Mouse (Mus musculus): ENCODE results near the gene Synpo2. TPM values are rescaled to one million over a fixed set of nuclear protein-coding genes. Genes with fewer than 3 reads are reported as not detected.

Synpo2 gene
- polyA plus RNA-seq (2012; rRNA removed), result 0.63 and 1.3 TPM in 2 replicates

GRCm38 (mm10) chr3:123235921-123236320 lies at the start of gene Synpo2:
TSS of gene Synpo2 (minus strand) at chr3:123236149.
- TF ChIP-seq POLR2A (IDR thresholded peaks at IDR 0.05; ENCODE audit: borderline replicate concordance, extremely low read depth, insufficient read depth, insufficient read length, poor library complexity, severe bottlenecking) (no peak), CTCF (IDR thresholded peaks at IDR 0.05; ENCODE audit: borderline replicate concordance, extremely low read depth, insufficient read depth, insufficient read length) (no peak)
- DNase-seq (ENCODE audit: low read depth), result peak; percentile 82

DNA sequence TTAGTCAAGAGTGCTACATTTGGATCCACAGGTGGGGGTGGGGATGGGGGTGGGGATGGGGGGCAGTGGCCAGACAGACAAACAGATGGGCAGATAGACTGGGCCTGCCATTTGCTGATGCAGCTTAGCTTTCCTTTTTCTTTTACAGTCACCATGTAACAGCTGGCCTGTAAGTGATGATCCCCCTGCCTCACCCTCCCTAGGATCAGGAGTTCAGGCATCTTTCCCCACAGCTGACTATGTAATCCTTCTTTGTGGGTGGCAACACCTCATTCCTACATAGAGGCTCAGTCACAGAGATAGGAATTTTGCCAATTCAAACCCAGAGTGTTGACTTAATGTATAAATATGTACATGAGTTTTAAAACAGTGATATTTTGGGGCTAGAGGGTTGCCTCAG lies 49.7 kb upstream of the Synpo2 start:
- no peak for DNase-seq (ENCODE audit: low read depth)
- TF ChIP-seq CTCF (IDR thresholded peaks at IDR 0.05; ENCODE audit: borderline replicate concordance, extremely low read depth, insufficient read depth, insufficient read length), result no peak
- no peak for TF ChIP-seq POLR2A (IDR thresholded peaks at IDR 0.05; ENCODE audit: borderline replicate concordance, extremely low read depth, insufficient read depth, insufficient read length, poor library complexity, severe bottlenecking)

DNA sequence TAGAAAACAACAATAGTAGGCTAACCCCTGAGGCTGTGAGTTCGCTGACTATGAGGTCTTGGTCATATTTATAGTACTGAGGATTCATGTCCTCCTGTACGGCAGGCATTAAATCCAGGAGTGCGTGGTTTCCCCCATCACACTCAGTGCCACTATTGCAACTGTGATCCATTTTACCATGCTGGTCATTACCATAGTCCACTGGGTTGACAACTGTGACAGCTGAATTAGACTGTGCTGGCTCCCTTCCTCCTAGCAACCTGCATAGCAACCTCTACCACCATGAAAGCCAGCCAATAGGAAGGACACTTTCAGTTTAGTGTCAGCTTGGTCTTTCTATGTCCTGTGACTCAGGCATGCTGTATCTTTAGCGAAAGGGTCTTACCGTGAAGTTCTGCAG lies 48.3 kb upstream of the Synpo2 start:
- no peak for DNase-seq (ENCODE audit: low read depth)
- TF ChIP-seq CTCF (IDR thresholded peaks at IDR 0.05; ENCODE audit: borderline replicate concordance, extremely low read depth, insufficient read depth, insufficient read length), result no peak
- no peak for TF ChIP-seq POLR2A (IDR thresholded peaks at IDR 0.05; ENCODE audit: borderline replicate concordance, extremely low read depth, insufficient read depth, insufficient read length, poor library complexity, severe bottlenecking)

GRCm38 (mm10) chr3:123282866-123283615 lies 47.1 kb upstream of the Synpo2 start:
- TF ChIP-seq POLR2A (IDR thresholded peaks at IDR 0.05; ENCODE audit: borderline replicate concordance, extremely low read depth, insufficient read depth, insufficient read length, poor library complexity, severe bottlenecking) (no peak), CTCF (IDR thresholded peaks at IDR 0.05; ENCODE audit: borderline replicate concordance, extremely low read depth, insufficient read depth, insufficient read length) (no peak)

DNA sequence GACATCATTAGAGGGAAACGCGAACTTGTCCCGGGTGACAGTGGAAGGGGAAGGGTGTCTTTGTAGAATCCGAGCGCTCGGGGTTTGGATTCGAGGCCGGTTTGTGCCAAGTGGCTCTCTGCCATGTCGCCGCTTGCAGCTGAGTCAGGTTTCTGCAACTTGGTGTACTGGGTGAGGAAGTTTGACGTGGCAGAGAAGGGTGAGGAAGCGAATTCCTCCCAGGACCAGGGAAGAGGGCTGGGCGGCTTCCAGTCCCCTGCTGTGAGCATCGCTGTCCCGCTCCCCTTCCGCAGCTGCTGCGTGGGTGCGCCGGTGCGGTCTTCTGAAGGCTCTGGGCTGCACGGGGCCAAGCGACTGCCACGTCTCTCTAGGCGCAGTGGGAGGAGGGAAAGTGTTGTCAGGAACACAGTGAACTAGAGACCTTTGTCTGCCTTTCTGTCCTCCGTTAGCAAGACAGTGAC lies 31.8 kb upstream of the Synpo2 start:
- peak; percentile 67 for DNase-seq (ENCODE audit: low read depth)

More at GRCm38 (mm10) chr3:123282866-123283615, 47.1 kb upstream of the Synpo2 start:
- no peak for DNase-seq (ENCODE audit: low read depth)

GRCm38 (mm10) chr3:123266753-123267651 lies 31.1 kb upstream of the Synpo2 start, which contains the start of gene Sec24d:
TSS of gene Sec24d (plus strand) at chr3:123267455.
- no peak for TF ChIP-seq CTCF (IDR thresholded peaks at IDR 0.05; ENCODE audit: borderline replicate concordance, extremely low read depth, insufficient read depth, insufficient read length)
- 0 out of 2 replicates have a peak, but pooled peaks have one; percentile 12 for TF ChIP-seq POLR2A (IDR thresholded peaks at IDR 0.05; ENCODE audit: borderline replicate concordance, extremely low read depth, insufficient read depth, insufficient read length, poor library complexity, severe bottlenecking)
- peak; percentile 84 for DNase-seq (ENCODE audit: low read depth)

More for the DNA sequence above, 31.8 kb upstream of the Synpo2 start:
- TF ChIP-seq POLR2A (IDR thresholded peaks at IDR 0.05; ENCODE audit: borderline replicate concordance, extremely low read depth, insufficient read depth, insufficient read length, poor library complexity, severe bottlenecking), result no peak
- TF ChIP-seq CTCF (IDR thresholded peaks at IDR 0.05; ENCODE audit: borderline replicate concordance, extremely low read depth, insufficient read depth, insufficient read length), result no peak

- DNase-seq (ENCODE audit: low read depth), result peak; percentile 43
- TF ChIP-seq CTCF (IDR thresholded peaks at IDR 0.05; ENCODE audit: borderline replicate concordance, extremely low read depth, insufficient read depth, insufficient read length) (no peak), POLR2A (IDR thresholded peaks at IDR 0.05; ENCODE audit: borderline replicate concordance, extremely low read depth, insufficient read depth, insufficient read length, poor library complexity, severe bottlenecking) (no peak)
Observed at GRCm38 (mm10) chr3:123264706-123265105, 28.8 kb upstream of the Synpo2 start.

DNA sequence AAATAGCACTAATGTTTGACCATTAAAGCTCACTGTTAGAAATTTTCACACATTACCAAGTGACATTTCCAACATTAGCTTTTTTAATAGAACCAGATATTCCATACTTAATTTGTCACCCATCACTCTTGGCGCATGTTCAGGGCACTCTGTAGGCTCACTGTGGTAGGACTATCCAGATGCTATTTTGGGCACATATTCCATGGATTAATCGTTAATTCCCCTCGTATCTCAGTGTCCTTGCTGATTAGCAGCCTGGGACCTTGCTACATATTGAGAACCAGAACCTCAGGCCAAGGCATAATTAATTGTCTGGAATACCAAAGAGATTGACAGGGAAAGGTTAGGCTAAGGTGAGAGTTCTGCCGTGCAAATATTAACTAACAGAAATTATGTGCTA lies 22.8 kb upstream of the Synpo2 start:
- no peak for TF ChIP-seq CTCF (IDR thresholded peaks at IDR 0.05; ENCODE audit: borderline replicate concordance, extremely low read depth, insufficient read depth, insufficient read length)
- peak; percentile 60 for DNase-seq (ENCODE audit: low read depth)

DNA sequence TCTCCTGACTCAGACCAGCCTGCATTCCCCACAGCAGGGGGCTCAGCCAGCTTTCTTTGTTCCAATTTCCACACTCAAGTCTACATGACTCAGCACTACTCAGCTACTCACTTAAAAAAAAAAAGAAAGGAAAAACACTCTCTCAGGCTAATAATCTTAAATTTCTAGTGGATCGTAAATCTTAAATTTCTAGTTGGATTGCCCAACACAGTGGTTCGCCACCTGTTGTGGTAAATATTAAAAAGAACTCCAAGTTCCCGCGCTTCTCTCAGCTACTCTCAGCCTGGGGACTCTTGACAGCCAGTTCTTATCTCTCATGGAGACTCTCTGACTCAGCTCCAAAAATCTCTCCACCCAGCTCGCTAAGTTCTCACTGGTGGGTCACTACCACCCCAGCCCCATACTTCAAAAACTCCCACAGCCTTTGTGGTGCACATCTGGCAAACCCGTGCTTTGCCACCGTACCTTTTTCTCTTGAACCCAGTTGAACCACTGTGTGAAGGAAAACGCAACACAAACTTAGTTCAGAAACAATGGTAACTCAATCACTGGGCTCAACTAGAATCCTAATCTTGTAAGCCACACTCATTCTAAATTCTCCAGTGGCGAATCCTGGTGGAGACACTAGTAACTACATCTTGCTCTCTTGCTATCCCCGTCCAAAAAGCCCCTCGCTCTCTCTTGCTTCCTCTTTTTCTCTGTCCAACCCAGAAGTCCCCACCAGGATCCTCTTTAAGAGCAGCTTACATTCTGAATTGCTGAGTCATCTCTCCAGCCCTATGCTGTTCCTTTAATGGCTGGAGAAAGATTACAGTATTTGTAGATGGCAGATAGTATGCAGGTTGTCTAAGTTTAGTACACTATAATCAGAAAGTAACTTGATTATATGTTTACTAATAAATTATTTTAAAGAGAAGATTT lies 20.5 kb upstream of the Synpo2 start:
- DNase-seq (ENCODE audit: low read depth), result no peak
- TF ChIP-seq CTCF (IDR thresholded peaks at IDR 0.05; ENCODE audit: borderline replicate concordance, extremely low read depth, insufficient read depth, insufficient read length) (no peak), POLR2A (IDR thresholded peaks at IDR 0.05; ENCODE audit: borderline replicate concordance, extremely low read depth, insufficient read depth, insufficient read length, poor library complexity, severe bottlenecking) (no peak)

DNA sequence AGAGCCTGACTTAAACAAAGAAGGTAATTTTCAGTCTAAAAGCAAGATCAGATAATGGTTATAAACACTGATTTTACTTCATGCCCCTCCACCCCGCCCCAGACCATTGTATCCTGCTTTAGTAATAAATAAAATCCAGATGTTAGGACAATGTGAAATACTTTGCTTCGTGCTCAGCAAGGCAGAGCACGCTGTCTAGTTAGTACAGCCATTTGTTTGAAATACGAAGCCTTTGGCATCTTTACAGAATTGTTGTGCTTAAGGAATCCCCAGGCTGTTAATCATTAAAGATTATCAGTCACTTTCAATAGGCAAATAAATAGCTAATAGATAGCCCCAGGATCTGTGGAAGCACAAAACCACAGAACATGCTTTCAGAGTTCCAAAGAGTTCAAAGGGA lies 9.7 kb upstream of the Synpo2 start:
- no peak for TF ChIP-seq CTCF (IDR thresholded peaks at IDR 0.05; ENCODE audit: borderline replicate concordance, extremely low read depth, insufficient read depth, insufficient read length)
- TF ChIP-seq POLR2A (IDR thresholded peaks at IDR 0.05; ENCODE audit: borderline replicate concordance, extremely low read depth, insufficient read depth, insufficient read length, poor library complexity, severe bottlenecking), result no peak
- no peak for DNase-seq (ENCODE audit: low read depth)

Measured in brain, embryonic 14.5 days (tissue).